Mouse (Mus musculus) limb, embryonic 11.5 days (tissue): ENCODE measurements around the gene Lrrc8e. TPM values are rescaled to one million over a fixed set of nuclear protein-coding genes. Genes with fewer than 3 reads are reported as not detected.

Source experiments
- ATAC-seq: fragments of 200-750 bp; cut with Nextera tagmentation; 2 replicates; pipeline ENCODE4 v1.8.0; 2017; ENCODE audit warnings: low read depth; ENCODE audit not compliant: insufficient number of reproducible peaks, low FRiP score, low TSS enrichment
- DNase-seq: peaks from one replicate; pipeline ENCODE4 v3.0.0-alpha.2; 2015; ENCODE audit warnings: low spot score
- H3K27ac ChIP-seq: fragments of 300-500 bp; sonication (generic); replicated peaks from 2 replicates; pipeline ENCODE4 v1.5.1; 2014; ENCODE audit warnings: low read depth, mild to moderate bottlenecking, low read length
- H3K27me3 ChIP-seq: fragments of 300-500 bp; sonication (generic); 2 replicates; pipeline ENCODE4 v1.6.1; 2014; ENCODE audit warnings: mild to moderate bottlenecking, low read length, mixed read lengths; ENCODE audit not compliant: control insufficient read depth, insufficient read depth
- H3K36me3 ChIP-seq: fragments of 300-500 bp; sonication (generic); 2 replicates; pipeline ENCODE4 v1.6.1; 2014; ENCODE audit warnings: mild to moderate bottlenecking, low read length, moderate library complexity, mixed read lengths; ENCODE audit not compliant: control insufficient read depth, insufficient read depth
- H3K4me1 ChIP-seq: fragments of 300-500 bp; sonication (generic); 2 replicates; pipeline ENCODE4 v1.6.1; 2014; ENCODE audit warnings: low read length, mixed read lengths; ENCODE audit not compliant: control insufficient read depth, insufficient read depth
- H3K4me2 ChIP-seq: fragments of 300-500 bp; sonication (generic); 2 replicates; pipeline ENCODE4 v1.6.1; 2014; ENCODE audit warnings: low read depth, mild to moderate bottlenecking, moderate library complexity; ENCODE audit not compliant: severe bottlenecking
- H3K4me3 ChIP-seq: fragments of 300-500 bp; sonication (generic); 2 replicates; pipeline ENCODE4 v1.5.1; 2014; ENCODE audit warnings: low read depth, low read length
- H3K9ac ChIP-seq: fragments of 300-500 bp; sonication (generic); 2 replicates; pipeline ENCODE4 v1.6.1; 2014; ENCODE audit warnings: mild to moderate bottlenecking, low read length
- H3K9me3 ChIP-seq: fragments of 300-500 bp; sonication (generic); 2 replicates; pipeline ENCODE4 v1.6.1; 2016; ENCODE audit warnings: low read length; ENCODE audit not compliant: control insufficient read depth
- WGBS: fragments of 180-500 bp; shearing (Covaris S2); extraction: QIAGEN DNeasy Blood & Tissue Kit; methylation state at CpG from one replicate; pipeline ENCODE4 v1.1.7; 2014; 5-methylcytosine and 5-hydroxymethylcytosine counted together
- polyA plus RNA-seq: library from polyadenylated mRNA; unstranded; fragments of >200 nt; fragmentation: Nextera tagmentation; extraction: Ambion mirVana; gene quantifications from 2 replicates; pipeline ENCODE4 v1.2.1, GENCODE M21; 2014

Gene Lrrc8e
- polyA plus RNA-seq, 1 experiment from 2014 or later = 0.13 TPM

DNA sequence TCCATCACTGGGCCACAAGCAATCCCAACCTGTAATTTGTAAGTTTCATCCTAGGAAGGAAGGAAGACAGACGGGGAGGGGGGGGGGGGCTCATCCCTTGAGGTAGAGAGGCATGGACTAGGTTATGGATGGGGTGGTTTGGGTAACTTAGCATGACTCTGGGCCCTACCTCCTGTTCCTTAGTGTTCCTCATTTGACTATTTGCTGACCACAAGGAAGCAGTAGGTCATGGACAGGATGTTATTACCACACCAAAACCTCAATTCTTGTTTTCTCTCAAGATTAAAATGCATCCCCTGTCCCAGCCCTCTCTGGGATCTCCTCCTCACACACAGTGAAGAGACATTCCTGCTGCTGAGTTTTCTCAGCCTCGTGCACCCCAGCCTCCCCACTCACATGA, 25.3 kb upstream of the Lrrc8e start:
- Histone ChIP-seq H3K9me3 (no peaks in the 10 kb centered on the region), H3K9ac (no peak overlapping the region), H3K4me2 (no peak overlapping the region), H3K27me3 (peaks cover 24% of the 10 kb centered on the region), H3K4me3 (no peak overlapping the region), H3K27ac (no peak overlapping the region), H3K4me1 (0 out of 2 replicates have a peak, but pooled peaks cover 4% of the 10 kb centered on the region), H3K36me3 (no peaks in the 10 kb centered on the region)
- 79% methylated on average over 2 of the region's 2 CpGs for WGBS
- DNase-seq (no peak), ATAC-seq (no peak)

GRCm38 (mm10) chr8:4205246-4206123, 21.1 kb upstream of the Lrrc8e start:
- H3K4me1 ChIP-seq = 0 out of 2 replicates have a peak, but pooled peaks cover 4% of the 10 kb centered on the region
- WGBS = 8% methylated on average over 38 of the region's 38 CpGs
- ATAC-seq (peak; percentile 22; the same call in 1 of the 2 replicates), DNase-seq (peak; percentile 47)
- peak overlapping the region; percentile 19 for H3K4me3 ChIP-seq
- peak overlapping the region; percentile 25 for H3K4me2 ChIP-seq
- H3K27ac ChIP-seq = no peak overlapping the region
- H3K27me3 ChIP-seq = peaks cover 40% of the 10 kb centered on the region
- no peaks in the 10 kb centered on the region; the same call in 1 of the 2 replicates for H3K36me3 ChIP-seq
- peak overlapping the region; percentile 32; the same call in 1 of the 2 replicates for H3K9ac ChIP-seq
- H3K9me3 ChIP-seq = no peaks in the 10 kb centered on the region

DNA sequence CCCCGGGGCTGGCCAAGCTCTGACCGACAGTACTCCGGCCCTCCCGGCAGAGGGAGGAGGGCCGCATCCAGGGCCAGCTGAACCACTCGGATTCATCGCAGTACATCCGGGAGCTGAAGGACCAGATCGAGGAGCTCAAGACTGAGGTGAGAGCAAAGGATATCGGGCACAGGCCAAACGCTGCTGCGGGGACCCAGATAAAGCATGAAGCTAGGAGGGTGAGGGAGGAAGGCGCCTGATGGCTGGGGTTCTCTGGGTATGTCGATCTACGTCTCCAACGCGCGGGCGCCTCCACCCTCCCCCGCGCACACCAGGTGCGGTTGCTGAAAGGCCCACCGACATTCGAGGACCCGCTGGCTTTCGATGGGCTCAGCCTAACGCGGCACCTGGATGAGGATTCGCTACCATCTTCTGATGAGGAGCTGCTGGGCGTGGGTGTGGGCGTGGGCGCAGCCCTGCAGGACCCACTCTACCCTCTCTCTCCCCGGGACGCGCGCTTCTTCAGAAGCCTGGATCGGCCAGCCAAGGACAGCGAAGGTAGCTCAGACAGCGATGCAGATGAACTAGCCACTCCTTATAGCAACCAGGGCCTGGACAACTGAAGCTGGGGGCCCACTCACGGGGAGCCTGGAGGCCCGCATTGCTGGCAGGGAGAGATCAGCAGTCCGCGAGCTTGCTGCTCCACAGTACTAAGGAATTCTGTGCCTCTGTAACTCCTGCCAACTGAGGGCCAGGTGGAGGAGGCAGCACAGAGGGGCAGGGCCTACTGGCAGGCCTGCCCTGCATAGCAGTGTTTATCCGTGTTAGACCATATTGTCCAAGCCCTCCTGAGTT, 20.2 kb upstream of the Lrrc8e start:
- DNase-seq = peak; percentile 28
- ATAC-seq = no peak
- Histone ChIP-seq H3K27ac (no peak overlapping the region), H3K36me3 (no peaks in the 10 kb centered on the region; the same call in 1 of the 2 replicates), H3K4me1 (0 out of 2 replicates have a peak, but pooled peaks cover 4% of the 10 kb centered on the region), H3K9me3 (no peaks in the 10 kb centered on the region), H3K4me2 (peak overlapping the region; percentile 25), H3K9ac (0 out of 2 replicates have a peak overlapping the region, but pooled peaks have one; percentile 32), H3K27me3 (peaks cover 40% of the 10 kb centered on the region), H3K4me3 (peak overlapping the region; percentile 19; the same call in 1 of the 2 replicates)
- WGBS = 9% methylated on average over 44 of the region's 44 CpGs

GRCm38 (mm10) chr8:4207016-4207350, 19.6 kb upstream of the Lrrc8e start:
- WGBS = 68% methylated on average over 2 of the region's 2 CpGs
- H3K9ac ChIP-seq = no peak overlapping the region
- peaks cover 40% of the 10 kb centered on the region for H3K27me3 ChIP-seq
- DNase-seq (no peak), ATAC-seq (no peak)
- no peak overlapping the region for H3K4me3 ChIP-seq
- H3K27ac ChIP-seq = no peak overlapping the region
- H3K4me2 ChIP-seq = no peak overlapping the region
- H3K9me3 ChIP-seq = no peaks in the 10 kb centered on the region
- no peaks in the 10 kb centered on the region; the same call in 1 of the 2 replicates for H3K36me3 ChIP-seq
- H3K4me1 ChIP-seq = 0 out of 2 replicates have a peak, but pooled peaks cover 4% of the 10 kb centered on the region

GRCm38 (mm10) chr8:4211097-4211496, 15.5 kb upstream of the Lrrc8e start:
- DNase-seq (no peak), ATAC-seq (no peak)
- Histone ChIP-seq H3K4me1 (0 out of 2 replicates have a peak, but pooled peaks cover 4% of the 10 kb centered on the region), H3K27ac (no peak overlapping the region), H3K36me3 (no peaks in the 10 kb centered on the region; the same call in 1 of the 2 replicates), H3K4me3 (no peak overlapping the region), H3K4me2 (no peak overlapping the region), H3K9me3 (no peaks in the 10 kb centered on the region), H3K27me3 (peaks cover 34% of the 10 kb centered on the region), H3K9ac (no peak overlapping the region)
- 77% methylated on average over 6 of the region's 6 CpGs for WGBS

- H3K9ac ChIP-seq = peak overlapping the region; percentile 32; the same call in 1 of the 2 replicates
- peaks cover 9% of the 10 kb centered on the region; the same call in 1 of the 2 replicates for H3K4me1 ChIP-seq
- peak overlapping the region; percentile 88 for H3K4me2 ChIP-seq
- H3K4me3 ChIP-seq = peak overlapping the region; percentile 35
- no peak overlapping the region for H3K27ac ChIP-seq
- peak; percentile 56 for DNase-seq
- no peaks in the 10 kb centered on the region for H3K9me3 ChIP-seq
- peaks cover 35% of the 10 kb centered on the region for H3K27me3 ChIP-seq
- WGBS = 2% methylated on average over 25 of the region's 25 CpGs
- ATAC-seq = peak; percentile 41
- H3K36me3 ChIP-seq = no peaks in the 10 kb centered on the region; the same call in 1 of the 2 replicates
These were observed 13.8 kb upstream of the Lrrc8e start for GRCm38 (mm10) chr8:4212809-4213209.

GRCm38 (mm10) chr8:4213210-4214005, 13.2 kb upstream of the Lrrc8e start:
- ATAC-seq (peak; percentile 58), DNase-seq (peak; percentile 72)
- H3K4me2 ChIP-seq = peak overlapping the region; percentile 88
- H3K9me3 ChIP-seq = no peaks in the 10 kb centered on the region; the same call in 1 of the 2 replicates
- peaks cover 9% of the 10 kb centered on the region; the same call in 1 of the 2 replicates for H3K4me1 ChIP-seq
- peaks cover 35% of the 10 kb centered on the region for H3K27me3 ChIP-seq
- H3K4me3 ChIP-seq = peak overlapping the region; percentile 35
- no peak overlapping the region for H3K27ac ChIP-seq
- H3K36me3 ChIP-seq = no peaks in the 10 kb centered on the region; the same call in 1 of the 2 replicates
- H3K9ac ChIP-seq = peak overlapping the region; percentile 32
- WGBS = 3% methylated on average over 18 of the region's 18 CpGs
